Mouse (Mus musculus): ENCODE results near the gene Tmem8b.

Gene Tmem8b

GRCm38 (mm10) chr4:43657146-43657545 lies 11.6 kb upstream of the Tmem8b start:
- DNase-seq = no peak

- DNase-seq = peak; percentile 27
These were observed 2.4 kb upstream of the Tmem8b start for GRCm38 (mm10) chr4:43666412-43666811.

GRCm38 (mm10) chr4:43669428-43669794 lies 640 bp downstream of the Tmem8b start:
- DNase-seq = no peak

- peak; percentile 83 for DNase-seq
These were observed 3.3 kb downstream of the Tmem8b start for GRCm38 (mm10) chr4:43672070-43672469.

- no peak for DNase-seq
These were observed 4.9 kb downstream of the Tmem8b start for GRCm38 (mm10) chr4:43673703-43674102.

GRCm38 (mm10) chr4:43674974-43675373 lies 6.2 kb downstream of the Tmem8b start:
- DNase-seq = no peak

GRCm38 (mm10) chr4:43675608-43676007 lies 6.8 kb downstream of the Tmem8b start:
- DNase-seq = no peak

- DNase-seq = no peak
These were observed 9.8 kb downstream of the Tmem8b start for GRCm38 (mm10) chr4:43678541-43678940.

- no peak for DNase-seq
These were observed 10.8 kb downstream of the Tmem8b start for GRCm38 (mm10) chr4:43679416-43680043.

- DNase-seq = no peak
These were observed 21.2 kb downstream of the Tmem8b start for GRCm38 (mm10) chr4:43690021-43690420.

GRCm38 (mm10) chr4:43691026-43691425 lies 22.3 kb downstream of the Tmem8b start:
- no peak for DNase-seq

- DNase-seq = no peak
These were observed 25.1 kb downstream of the Tmem8b start for GRCm38 (mm10) chr4:43693806-43694241.

GRCm38 (mm10) chr4:43694439-43695248 lies 25.9 kb downstream of the Tmem8b start:
- no peak for DNase-seq

GRCm38 (mm10) chr4:43695249-43695671 lies 26.5 kb downstream of the Tmem8b start:
- no peak for DNase-seq

- no peak for DNase-seq
These were observed 27.8 kb downstream of the Tmem8b start for GRCm38 (mm10) chr4:43696561-43696960.

- no peak for DNase-seq
These were observed 31.9 kb downstream of the Tmem8b start, which contains the start of gene Olfr70 for GRCm38 (mm10) chr4:43700707-43701106. TSS of gene Olfr70 (minus strand) at chr4:43700807.

GRCm38 (mm10) chr4:43703439-43703838 lies 34.7 kb downstream of the Tmem8b start:
- DNase-seq = no peak

- no peak for DNase-seq
These were observed 35.1 kb downstream of the Tmem8b start for GRCm38 (mm10) chr4:43703851-43704250.

GRCm38 (mm10) chr4:43705991-43706390 lies 37.2 kb downstream of the Tmem8b start:
- no peak for DNase-seq

- DNase-seq = no peak
These were observed 41.1 kb downstream of the Tmem8b start, which contains the start of gene Olfr71 for GRCm38 (mm10) chr4:43709869-43710268. TSS of gene Olfr71 (minus strand) at chr4:43710255.

- DNase-seq = peak; percentile 75
These were observed 43.0 kb downstream of the Tmem8b start for GRCm38 (mm10) chr4:43711821-43712220.

GRCm38 (mm10) chr4:43713652-43714219 lies 45.0 kb downstream of the Tmem8b start:
- DNase-seq = no peak

- no peak for DNase-seq
These were observed 51.9 kb downstream of the Tmem8b start for GRCm38 (mm10) chr4:43720491-43721228.
